Comparison of ENCODE assay signal across 10 mouse cellular contexts in the genomic region with DNA sequence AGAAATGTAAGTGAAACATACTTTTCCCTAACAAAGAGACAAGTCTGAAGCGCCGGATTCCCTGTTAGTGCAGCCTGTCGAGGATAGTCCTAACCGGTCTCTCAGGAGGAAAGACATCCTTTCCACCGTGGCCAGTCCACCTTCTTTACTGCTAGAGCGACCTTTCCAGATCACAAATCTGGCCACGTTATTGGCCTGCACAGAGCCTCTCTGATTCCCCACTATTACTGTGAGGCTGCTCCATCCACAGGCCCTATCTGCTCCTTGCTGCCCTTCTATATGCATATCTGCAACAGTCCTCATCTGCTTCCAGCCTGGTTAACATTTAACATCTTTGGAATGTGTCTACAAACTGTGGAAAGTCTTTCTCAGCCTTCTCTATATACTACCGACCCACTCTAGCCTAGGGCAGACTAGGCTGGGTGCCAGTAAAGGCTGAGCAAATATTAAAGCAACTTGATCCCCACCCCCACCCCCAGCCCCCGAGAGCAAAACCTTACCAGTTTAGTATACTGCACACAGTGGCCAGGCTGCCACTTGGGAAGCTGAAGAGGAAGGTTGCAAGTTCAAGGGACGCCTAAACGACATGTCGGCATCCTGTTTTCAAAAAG. TPM values are rescaled to one million over a fixed set of nuclear protein-coding genes. Genes with fewer than 3 reads are reported as not detected.
DNase-seq lines count a peak whose midpoint lies in the region; ATAC-seq lines count a peak whose summit lies in the region.
"Had no signal": no experiment of that assay in that cellular context is flagged by ENCODE, and none has a peak within 500 bp of the region (broad histone marks: within the 10 kb centered on the region; RNA-seq: fewer than 3 reads in every experiment).

No protein-coding gene starts in this region.

- H3K36me3 ChIP-seq in heart, embryonic 10.5 days, result peaks cover 5% of the 10 kb centered on the region; the same call in 1 of the 2 replicates
- no peaks in the 10 kb centered on the region for H3K36me3 ChIP-seq in kidney, embryonic 14.5 days (ENCODE audit: control insufficient read depth, insufficient read depth, low read length)
- no peaks in the 10 kb centered on the region for H3K36me3 ChIP-seq in lung, embryonic 15.5 days

- peak overlapping the region; percentile 11; the same call in 1 of the 2 replicates for H3K27ac ChIP-seq in heart, embryonic 10.5 days
- peak overlapping the region; percentile 49 for H3K27ac ChIP-seq in kidney, embryonic 14.5 days (ENCODE audit: low read depth, low read length)
- H3K27ac ChIP-seq in lung, embryonic 15.5 days, result peak overlapping the region; percentile 92

- no peaks in the 10 kb centered on the region for H3K9me3 ChIP-seq in heart, embryonic 10.5 days
- 0 out of 2 replicates have a peak, but pooled peaks cover 2% of the 10 kb centered on the region for H3K9me3 ChIP-seq in kidney, embryonic 14.5 days (ENCODE audit: control insufficient read depth, low read length)
- no peaks in the 10 kb centered on the region for H3K9me3 ChIP-seq in lung, embryonic 15.5 days

- intact Hi-C loops in heart, postnatal 10 days (cut with DNase I), result loop anchor here (2.0 to 5.0 kb wide), 2 partner anchors 44 to 104 kb away; a partner anchor contains a TSS

- peak; percentile 63; the same call in 1 of the 2 replicates for ATAC-seq in kidney, embryonic 14.5 days (ENCODE audit: low FRiP score, low TSS enrichment)
- peak; percentile 79 for ATAC-seq in lung, embryonic 15.5 days (ENCODE audit: borderline replicate concordance, extremely low read depth, low FRiP score, low TSS enrichment)

- no peak for DNase-seq in heart, embryonic 10.5 days (ENCODE audit: low spot score)
- no peak for DNase-seq in heart, postnatal 10 days
- DNase-seq in NIH3T3 (ENCODE audit: low read depth), result peak; percentile 68
- DNase-seq in thymus, adult 18-20 months, result no peak
- DNase-seq in thymus, postnatal 4 days, result no peak
- no peak for DNase-seq in cerebellum, adult 8-10 months
- DNase-seq: spleen, adult 18-20 months had no signal

- 73% methylated on average over 12 of the region's 12 CpGs for WGBS in heart, embryonic 10.5 days
- 46% methylated on average over 12 of the region's 12 CpGs for WGBS in kidney, embryonic 14.5 days
- 37% methylated on average over 12 of the region's 12 CpGs for WGBS in lung, embryonic 15.5 days

- no peak overlapping the region for H3K9ac ChIP-seq in kidney, embryonic 14.5 days (ENCODE audit: low read depth, low read length)
- no peak overlapping the region for H3K9ac ChIP-seq in lung, embryonic 15.5 days

- no peak overlapping the region for H3K4me3 ChIP-seq in heart, embryonic 10.5 days
- no peak overlapping the region for H3K4me3 ChIP-seq in kidney, embryonic 14.5 days (ENCODE audit: low read length)
- no peak overlapping the region for H3K4me3 ChIP-seq in lung, embryonic 15.5 days

- H3K27me3 ChIP-seq in heart, embryonic 10.5 days (ENCODE audit: insufficient read depth, poor library complexity, severe bottlenecking), result no peaks in the 10 kb centered on the region
- H3K27me3 ChIP-seq in kidney, embryonic 14.5 days (ENCODE audit: control insufficient read depth, insufficient read depth, low read length), result no peaks in the 10 kb centered on the region
- no peaks in the 10 kb centered on the region for H3K27me3 ChIP-seq in lung, embryonic 15.5 days
- H3K27me3 ChIP-seq: CH12.LX had no signal

- peak overlapping the region; percentile 16; the same call in 1 of the 2 replicates for H3K4me2 ChIP-seq in kidney, embryonic 14.5 days (replicated peaks; ENCODE audit: low read depth, low read length)
- peak overlapping the region; percentile 11; the same call in 1 of the 2 replicates for H3K4me2 ChIP-seq in lung, embryonic 15.5 days

- peaks cover 38% of the 10 kb centered on the region for H3K4me1 ChIP-seq in heart, embryonic 10.5 days
- peaks cover 34% of the 10 kb centered on the region for H3K4me1 ChIP-seq in kidney, embryonic 14.5 days (ENCODE audit: control insufficient read depth, insufficient read depth, low read length)
- H3K4me1 ChIP-seq in lung, embryonic 15.5 days, result peaks cover 61% of the 10 kb centered on the region

RNA-seq across cellular contexts. Expression of a gene that starts 44.1 kb away (rescaled TPM):
- 19.3 and 28.4 TPM in 2 replicates for polyA plus RNA-seq in heart, embryonic 10.5 days (2016; fragmentation: Nextera tagmentation; extraction: Ambion mirVana)
- total RNA-seq in heart, postnatal 10 days (2021), result 100 to 1,000 TPM in 1 of 2 experiments, 10 to 100 TPM in 1; 97.3 to 100 TPM
- polyA plus RNA-seq in kidney, embryonic 14.5 days (2014; fragmentation: Nextera tagmentation; extraction: Ambion mirVana), result 11.3 and 19.3 TPM in 2 replicates
- polyA plus RNA-seq in lung, embryonic 15.5 days (2015; fragmentation: Nextera tagmentation; extraction: Ambion mirVana), result 23.3 and 26.1 TPM in 2 replicates

RNA-seq across cellular contexts. Expression of a gene that starts 44.5 kb away (rescaled TPM):
- polyA plus RNA-seq in heart, embryonic 10.5 days (2016; fragmentation: Nextera tagmentation; extraction: Ambion mirVana), result 1.0 and 2.0 TPM in 2 replicates
- 1 to 10 TPM; 1.6 to 2.3 TPM for total RNA-seq in heart, postnatal 10 days (2021)
- polyA plus RNA-seq in kidney, embryonic 14.5 days (2014; fragmentation: Nextera tagmentation; extraction: Ambion mirVana), result 1.3 and 1.5 TPM in 2 replicates
- 5.8 and 6.1 TPM in 2 replicates for polyA plus RNA-seq in lung, embryonic 15.5 days (2015; fragmentation: Nextera tagmentation; extraction: Ambion mirVana)

Comparison
In these comparisons a context has a peak if more than half of its experiments do, and no peak if none do; other contexts are left out.
1. H3K27ac ChIP-seq: peak in every context shown above with its lines; median percentile 92 in lung, embryonic 15.5 days; 49 in kidney, embryonic 14.5 days; 11 in heart, embryonic 10.5 days.